Mouse (Mus musculus) cerebellum, adult 11 months (tissue): ENCODE measurements around the gene Pdzd2.

Source experiments
- DNase-seq: peaks from one replicate; pipeline ENCODE4 v3.0.0; 2022

Gene Pdzd2

DNA sequence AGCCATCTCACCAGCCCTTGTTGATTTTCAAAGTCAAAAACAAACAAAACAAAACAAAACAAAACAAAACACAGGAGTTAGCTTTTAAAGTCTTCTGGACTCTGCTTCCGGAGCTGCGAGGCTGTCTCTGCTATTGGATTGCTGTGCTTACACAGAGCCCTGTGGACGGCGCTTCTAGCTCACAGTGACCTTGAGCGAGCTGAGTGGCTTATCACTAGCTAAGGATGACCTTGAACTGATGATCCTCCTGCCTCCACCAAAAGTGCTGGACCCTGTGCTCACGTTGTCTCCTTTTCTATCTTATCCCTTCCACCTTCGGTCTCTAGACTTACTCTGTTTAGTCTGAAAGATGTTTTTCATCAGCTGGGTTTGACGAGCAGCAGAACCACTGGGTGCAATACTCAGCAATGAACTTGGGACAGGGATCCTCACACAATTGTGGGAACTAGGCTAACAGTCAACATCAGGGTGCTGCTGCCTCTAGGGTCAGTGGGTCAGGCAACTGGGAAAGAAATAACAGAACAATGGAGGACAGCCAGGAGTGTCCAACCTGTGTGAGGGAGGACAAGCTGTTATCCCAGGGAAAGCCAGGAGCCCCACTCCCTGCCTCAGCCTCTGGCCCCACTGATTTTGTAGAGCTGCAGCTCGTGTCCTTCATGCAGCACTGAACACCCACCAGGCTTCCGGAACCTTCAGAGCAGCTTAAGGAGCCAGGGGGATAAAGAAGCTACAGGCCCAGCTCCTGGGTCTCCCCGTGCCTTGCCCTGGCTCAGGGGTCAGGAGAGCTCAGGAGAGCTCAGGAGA, 172.9 kb downstream of the Pdzd2 start:
- no peak for DNase-seq

- DNase-seq, result no peak
Measured at GRCm38 (mm10) chr15:12565281-12565680, 174.4 kb downstream of the Pdzd2 start.

DNA sequence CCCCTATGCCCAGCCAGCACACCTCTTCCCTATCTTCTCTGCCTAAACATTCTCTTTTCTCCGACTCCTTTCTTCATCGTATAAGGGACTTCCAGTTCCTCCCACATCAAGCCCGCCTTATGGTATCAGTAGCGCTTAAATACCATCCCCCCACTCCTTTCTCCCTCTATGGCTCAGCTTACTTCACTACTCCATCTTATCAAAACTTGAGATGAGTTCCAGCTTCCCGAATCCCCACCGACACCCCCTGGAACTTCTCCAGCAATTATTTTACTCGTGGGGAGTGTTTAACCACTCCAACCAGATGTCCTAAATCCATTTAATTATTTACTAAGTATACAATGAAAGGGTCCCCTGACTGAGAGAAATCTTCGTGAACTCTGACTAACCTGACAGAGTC, 179.2 kb downstream of the Pdzd2 start:
- DNase-seq, result no peak

DNA sequence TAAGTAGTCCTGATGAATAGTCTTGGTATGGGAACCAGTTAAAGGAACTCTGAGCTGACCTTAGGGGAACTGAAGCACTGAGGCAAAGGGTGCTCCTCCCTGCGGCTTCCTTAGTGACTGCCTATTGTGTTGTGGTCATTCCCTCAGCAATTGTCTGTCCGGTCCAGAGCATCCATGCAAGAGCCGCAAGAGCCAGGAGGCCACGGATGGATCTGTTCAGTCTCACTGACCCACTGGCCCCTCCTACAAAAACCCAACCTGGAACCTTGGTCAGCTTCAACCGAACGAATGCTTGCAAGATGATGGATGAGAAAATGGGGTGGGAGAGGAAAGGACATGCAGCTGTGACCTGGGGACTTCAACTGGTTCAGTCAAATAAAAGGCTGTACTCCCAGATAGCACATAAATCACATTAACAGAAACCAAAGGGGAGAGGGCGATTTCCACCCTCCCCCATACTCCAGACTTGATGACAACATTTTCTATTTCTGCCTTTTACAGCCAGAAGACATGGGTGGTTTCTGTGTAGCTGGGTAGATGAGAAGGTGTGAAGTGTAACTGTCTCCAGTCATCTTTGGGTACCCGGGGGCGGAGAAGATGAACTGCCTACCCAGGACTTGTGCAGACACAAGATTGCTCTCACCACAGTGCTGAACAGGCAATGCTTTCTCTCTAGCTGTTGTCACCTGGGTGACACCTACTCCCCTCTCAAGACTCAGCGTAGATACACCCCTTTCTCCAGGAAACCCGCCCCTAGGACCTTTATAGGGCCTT, 181.9 kb downstream of the Pdzd2 start:
- no peak for DNase-seq

DNA sequence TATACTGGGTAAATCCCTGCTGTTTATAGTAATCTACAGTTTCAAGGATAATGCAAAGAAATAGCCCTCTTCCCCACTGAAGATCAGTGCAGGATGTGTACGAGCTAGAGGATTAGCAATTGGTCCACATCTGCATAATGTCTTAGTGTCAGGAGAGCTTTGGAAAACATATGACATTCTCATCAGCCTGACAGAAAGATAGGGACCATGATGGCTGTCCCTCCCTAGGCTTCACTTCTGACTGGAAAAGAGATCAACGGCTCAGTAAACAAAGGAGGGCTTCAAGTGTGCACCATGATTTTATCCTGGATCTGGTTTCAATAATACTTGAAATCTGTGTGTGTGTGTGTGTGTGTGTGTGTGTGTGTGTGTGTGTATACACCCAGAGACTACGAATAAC, 186.5 kb downstream of the Pdzd2 start:
- DNase-seq, result no peak

DNA sequence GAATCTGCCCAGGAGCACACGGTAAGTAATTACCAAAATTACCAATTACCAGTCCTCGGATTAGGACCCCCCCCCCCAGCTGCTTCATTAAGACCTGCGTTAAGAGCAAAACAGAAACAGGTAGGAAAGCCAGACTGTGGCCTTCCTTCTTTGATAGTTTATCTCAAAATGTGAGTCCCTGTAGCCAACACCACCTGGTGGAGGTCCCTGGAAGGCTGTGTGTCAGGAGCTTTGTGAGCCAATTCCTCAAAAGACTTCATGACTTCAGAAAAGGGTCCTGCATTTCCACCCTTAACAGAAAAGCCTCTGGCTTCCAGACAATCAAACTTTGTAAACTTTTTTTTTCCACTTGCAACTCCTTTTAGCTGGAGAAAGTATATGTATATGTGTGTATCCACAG, 188.8 kb downstream of the Pdzd2 start:
- DNase-seq, result no peak

DNA sequence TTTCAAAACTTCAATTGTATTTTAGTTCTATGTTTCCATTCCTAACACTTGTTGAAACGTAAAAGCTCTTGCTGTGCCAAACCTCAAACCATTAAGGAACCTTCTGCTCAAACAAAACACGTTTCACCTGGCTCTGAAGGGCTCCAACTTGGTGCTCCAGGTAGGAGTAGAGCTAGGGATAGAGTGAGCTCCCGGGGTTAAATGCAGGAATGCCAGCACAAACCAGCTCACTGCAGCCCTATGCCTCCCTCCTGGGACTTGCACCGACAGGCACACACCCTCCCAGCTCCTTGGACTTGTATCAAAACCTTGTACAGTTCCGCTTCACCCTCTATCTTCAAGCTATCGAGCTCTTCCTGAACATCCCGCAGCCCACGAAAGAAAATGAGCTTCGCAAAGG, 189.3 kb downstream of the Pdzd2 start:
- DNase-seq, result no peak

GRCm38 (mm10) chr15:12549919-12550305, 189.8 kb downstream of the Pdzd2 start:
- DNase-seq, result no peak

- peak; percentile 3 for DNase-seq
Measured at GRCm38 (mm10) chr15:12549271-12549918, 190.3 kb downstream of the Pdzd2 start.

GRCm38 (mm10) chr15:12548696-12549095, 191.0 kb downstream of the Pdzd2 start:
- no peak for DNase-seq

DNA sequence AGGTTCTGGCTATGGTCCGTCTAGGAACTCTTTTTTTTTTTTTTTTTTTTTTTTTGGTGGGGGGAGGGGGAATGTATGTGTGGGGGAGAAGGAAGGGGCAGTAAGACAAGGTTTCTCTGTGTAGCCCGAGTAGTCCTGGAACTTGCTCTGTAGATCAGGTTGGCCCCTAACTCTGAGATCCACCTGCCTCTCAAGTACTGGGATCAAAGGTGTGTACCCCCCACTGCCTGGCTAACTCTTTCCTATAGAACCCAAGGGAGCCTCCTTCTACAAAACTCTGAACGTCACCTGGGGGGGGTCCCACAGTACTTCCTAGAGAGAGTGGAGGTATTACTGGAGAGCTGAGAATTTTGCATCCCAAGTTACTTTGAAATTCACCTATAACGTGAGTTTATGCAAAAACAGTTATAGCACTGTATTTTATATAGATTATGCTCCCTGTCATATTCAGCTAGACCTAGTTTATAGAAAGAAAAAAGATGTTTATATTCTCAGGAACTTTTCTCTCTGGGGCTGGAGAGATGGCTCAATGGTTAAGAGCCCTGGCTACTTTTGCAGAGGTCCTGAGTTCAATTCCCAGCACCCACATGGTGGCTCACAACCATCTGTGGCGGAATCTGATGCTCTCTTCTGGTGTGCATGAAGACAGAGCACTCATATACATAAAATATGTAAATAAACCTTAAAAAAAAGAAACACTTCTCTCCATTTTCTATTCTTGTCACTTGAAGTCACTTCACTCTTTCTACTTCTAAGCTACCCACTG, 191.9 kb downstream of the Pdzd2 start:
- no peak for DNase-seq

- DNase-seq, result no peak
Measured at GRCm38 (mm10) chr15:12546781-12547180, 192.9 kb downstream of the Pdzd2 start.

- no peak for DNase-seq
Measured at GRCm38 (mm10) chr15:12545671-12546070, 194.1 kb downstream of the Pdzd2 start.

DNA sequence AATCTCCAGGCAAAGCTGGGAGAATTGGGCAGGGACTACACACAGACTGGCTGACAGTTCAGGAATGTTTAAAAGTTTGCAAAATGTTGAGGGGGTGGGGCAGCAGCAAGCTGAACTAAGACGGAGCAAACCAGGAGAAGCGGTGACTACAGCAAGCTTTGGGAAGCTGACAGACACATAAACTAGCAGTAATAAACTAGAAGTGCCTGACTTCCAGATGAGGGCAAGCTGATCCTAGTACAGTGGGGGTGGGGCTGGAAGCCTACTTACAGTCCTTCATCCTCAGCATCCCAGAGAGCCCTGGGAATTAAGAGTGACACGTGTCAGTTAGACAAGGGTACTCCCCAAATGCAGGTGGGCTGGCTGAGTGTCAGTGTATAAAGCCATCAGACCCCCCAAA, 194.5 kb downstream of the Pdzd2 start:
- DNase-seq, result no peak

DNA sequence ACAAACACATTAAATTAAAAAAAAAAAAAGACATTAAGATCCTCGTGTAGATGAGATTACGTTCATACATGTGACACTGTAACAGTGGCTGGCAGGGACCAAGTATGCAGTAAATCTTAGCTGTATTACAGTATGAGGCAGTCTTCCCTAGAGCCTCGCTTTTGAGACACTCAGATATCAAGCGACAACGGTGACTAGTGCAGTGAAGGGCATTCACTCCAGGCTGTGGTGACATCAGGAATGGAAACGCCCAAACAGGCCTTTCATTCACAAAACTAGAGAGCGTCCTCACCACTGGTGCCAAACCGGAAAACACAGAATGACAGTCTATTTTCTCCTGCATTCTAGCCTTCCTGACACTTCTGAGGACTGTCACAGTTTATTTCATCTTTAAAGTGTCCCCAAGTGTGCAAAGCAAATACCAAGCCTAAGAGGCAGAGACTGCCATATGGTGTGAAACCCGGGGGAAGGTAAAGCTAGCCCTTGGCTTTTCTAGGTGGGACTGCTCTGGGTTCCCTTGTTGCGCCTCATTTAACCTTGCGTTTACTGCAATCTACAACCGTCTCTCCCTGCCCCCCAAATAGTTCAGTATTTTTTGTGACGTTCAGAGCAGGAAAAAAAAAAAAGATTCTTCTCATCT, 195.9 kb downstream of the Pdzd2 start:
- DNase-seq, result no peak

DNA sequence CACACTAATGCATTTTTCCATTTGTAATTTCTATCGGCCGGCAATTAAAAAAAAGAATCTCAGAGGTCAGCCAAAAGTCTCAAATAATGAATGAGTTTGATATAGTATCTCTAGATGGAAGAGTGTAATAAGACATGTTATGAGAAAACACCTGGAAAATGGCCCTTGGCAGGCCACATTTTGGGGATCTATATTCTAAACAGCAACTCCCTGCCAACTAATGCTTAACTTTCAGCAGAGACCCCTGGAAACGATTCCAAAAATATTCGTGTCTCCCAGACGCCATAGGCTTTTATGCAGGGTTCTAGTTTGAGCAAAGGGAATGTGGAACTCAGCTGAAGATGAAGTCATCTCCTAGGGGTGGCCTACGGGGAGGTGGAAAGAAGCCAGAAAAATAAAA, 197.4 kb downstream of the Pdzd2 start:
- DNase-seq, result no peak

DNA sequence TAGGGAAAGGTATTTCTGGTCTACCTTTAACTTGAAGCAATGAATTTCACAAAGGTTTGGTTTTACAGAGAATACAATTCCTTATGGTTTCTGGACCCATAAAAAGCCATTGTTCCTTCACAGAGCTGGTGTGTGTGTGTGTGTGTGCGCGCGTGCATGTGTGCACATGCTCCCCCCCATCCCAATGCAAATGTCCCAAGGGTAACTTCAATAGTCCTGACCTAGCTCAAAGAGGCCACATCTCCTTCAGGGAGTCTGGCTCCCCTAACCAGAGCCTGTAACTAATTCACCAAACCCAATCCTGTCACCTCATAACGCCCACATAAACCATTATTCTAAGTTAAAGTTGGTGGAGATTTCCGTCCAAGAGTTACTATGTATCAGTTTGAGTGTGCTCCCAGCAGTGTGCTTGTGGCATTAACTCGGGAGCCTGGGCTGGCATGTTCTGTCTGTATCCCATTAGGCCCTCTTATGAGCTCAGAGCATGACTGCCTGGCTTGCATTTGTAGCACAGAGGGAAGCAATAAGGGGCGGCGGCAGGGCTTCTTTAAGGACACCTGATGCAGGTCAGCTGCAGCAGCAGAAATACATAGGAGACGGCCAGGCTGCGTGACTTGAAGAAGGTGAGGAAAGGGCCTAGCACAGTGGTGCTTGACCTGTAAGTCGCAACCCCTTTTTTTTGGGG, 200.0 kb downstream of the Pdzd2 start:
- no peak for DNase-seq

DNA sequence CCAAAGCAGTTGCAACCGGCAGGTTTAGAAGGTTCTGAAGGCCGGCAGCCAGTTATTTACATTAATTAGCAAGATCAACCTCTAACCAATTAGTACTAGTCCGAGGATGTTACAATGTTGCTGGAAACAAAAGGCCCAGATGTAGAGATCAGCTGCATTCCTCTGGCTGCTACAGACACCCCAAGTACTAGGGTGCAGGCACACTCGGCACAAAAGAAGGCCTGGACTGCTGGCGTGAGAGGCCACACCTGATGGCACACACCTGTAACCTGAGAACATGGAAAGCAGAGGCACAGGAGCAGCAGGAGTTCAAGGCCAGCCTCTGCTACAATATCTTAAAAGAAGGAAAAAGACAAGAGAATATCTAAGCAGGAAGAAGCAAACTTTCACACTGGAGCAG, 206.5 kb downstream of the Pdzd2 start:
- DNase-seq, result no peak

- DNase-seq, result no peak
Measured at GRCm38 (mm10) chr15:12532568-12532967, 207.2 kb downstream of the Pdzd2 start.

DNA sequence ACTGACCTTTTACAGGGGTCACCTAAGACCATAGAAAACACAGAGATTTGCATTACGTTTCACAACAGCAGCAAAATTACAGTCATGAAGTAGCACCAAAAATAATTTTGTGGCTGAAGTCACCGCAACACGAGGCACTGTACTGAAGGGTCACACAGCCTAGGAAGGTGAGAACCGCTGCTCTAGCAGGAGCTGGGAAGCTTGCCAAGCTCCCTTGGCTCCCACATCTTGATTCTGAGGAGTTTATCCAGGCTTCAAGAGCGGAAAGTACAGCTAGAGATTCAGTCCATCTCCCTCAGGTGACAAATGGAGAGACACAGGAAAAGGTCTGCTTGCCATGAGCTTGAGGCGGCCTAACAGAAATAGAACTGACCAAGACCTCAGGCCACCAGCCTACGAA, 216.9 kb downstream of the Pdzd2 start:
- no peak for DNase-seq

- DNase-seq, result no peak
Measured at GRCm38 (mm10) chr15:12520292-12520691, 219.4 kb downstream of the Pdzd2 start.

GRCm38 (mm10) chr15:12518370-12518973, 221.3 kb downstream of the Pdzd2 start:
- DNase-seq, result no peak
